Mouse (Mus musculus): ENCODE results near the gene Bcl2l13. TPM values are rescaled to one million over a fixed set of nuclear protein-coding genes. Genes with fewer than 3 reads are reported as not detected.

Gene Bcl2l13
- polyA plus RNA-seq (2015; fragmentation: Nextera tagmentation; extraction: Ambion mirVana), result 12.3 and 14.0 TPM in 2 replicates

DNA sequence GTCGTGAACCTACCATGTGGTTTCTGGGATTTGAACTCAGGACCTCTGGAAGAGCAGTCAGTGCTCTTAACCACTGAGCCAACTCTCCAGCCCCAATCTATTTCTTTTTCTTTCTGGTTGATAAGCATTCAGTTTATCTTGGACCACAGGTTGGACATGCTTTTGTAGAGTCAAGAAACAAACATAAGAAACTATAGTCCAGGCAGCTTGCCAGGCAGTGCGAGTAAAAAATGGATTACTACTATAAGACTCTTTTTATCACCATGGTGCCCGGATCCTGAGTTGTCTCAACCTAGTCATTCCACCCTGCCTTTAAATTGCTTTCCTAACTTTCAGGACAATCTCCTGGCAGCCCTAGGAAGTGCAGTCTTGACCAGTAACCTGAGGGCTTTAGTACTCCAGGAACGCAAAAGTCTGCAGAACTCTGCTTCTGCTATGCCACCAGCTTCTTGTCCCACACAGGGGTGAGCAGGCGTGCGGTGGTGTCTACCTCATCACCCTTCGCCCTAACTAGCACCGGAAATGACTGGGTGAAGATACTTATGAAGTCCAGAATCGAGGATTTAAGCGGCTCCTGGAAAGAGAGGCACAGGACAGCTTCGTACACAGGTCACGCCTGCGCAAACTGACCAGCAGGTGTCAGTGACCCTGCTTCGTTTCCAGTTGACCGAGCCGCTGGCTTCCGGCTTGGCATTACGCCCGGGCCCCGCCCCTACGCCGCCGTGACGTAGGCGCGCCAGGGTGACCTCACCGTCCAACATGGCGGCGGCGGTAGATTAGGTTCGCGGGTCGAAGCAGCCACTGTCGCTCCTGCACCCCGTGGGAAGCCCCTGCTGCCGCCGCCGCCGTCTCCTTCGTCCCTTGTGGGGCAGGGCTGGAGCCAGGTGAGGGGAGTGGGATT is at the start of gene Bcl2l13:
Gene Bcl2l13, plus strand, starts transcription at position 739 of the 901 bp plus-strand sequence.
- 2% methylated on average over 40 of the region's 40 CpGs for WGBS
- ATAC-seq (peak; percentile 94), DNase-seq (ENCODE audit: low spot score) (peak; percentile 94)
- Histone ChIP-seq H3K9ac (replicated peaks; ENCODE audit: low read depth) (peak within 1 kb of the TSS; percentile 96), H3K27me3 (replicated peaks; ENCODE audit: insufficient read depth, low read length) (no peaks in the 10 kb centered on the region), H3K36me3 (ENCODE audit: insufficient read depth, low read length) (no peaks in the 10 kb centered on the region), H3K9me3 (ENCODE audit: low read length) (no peaks in the 10 kb centered on the region), H3K4me2 (replicated peaks; ENCODE audit: low read depth, low read length) (peak within 1 kb of the TSS; percentile 74), H3K4me3 (ENCODE audit: low read depth, low read length) (peak within 1 kb of the TSS; percentile 84), H3K4me1 (ENCODE audit: insufficient read depth, low read depth, low read length) (peaks cover 2% of the 10 kb centered on the region; the same call in 1 of the 2 replicates), H3K27ac (ENCODE audit: low read length) (peak within 1 kb of the TSS; percentile 96)
- TF ChIP-seq EP300 (IDR thresholded peaks at IDR 0.05) (no peak), CTCF (IDR thresholded peaks at IDR 0.05) (peak; percentile 74)

GRCm38 (mm10) chr6:120788068-120788607 is 47.9 kb upstream of the Bcl2l13 start:
- TF ChIP-seq CTCF (IDR thresholded peaks at IDR 0.05) (no peak), EP300 (IDR thresholded peaks at IDR 0.05) (no peak)
- Histone ChIP-seq H3K4me3 (ENCODE audit: low read depth, low read length) (no peak overlapping the region), H3K4me1 (ENCODE audit: insufficient read depth, low read depth, low read length) (no peaks in the 10 kb centered on the region), H3K27me3 (replicated peaks; ENCODE audit: insufficient read depth, low read length) (no peaks in the 10 kb centered on the region), H3K4me2 (replicated peaks; ENCODE audit: low read depth, low read length) (no peak overlapping the region), H3K27ac (ENCODE audit: low read length) (no peak overlapping the region), H3K36me3 (ENCODE audit: insufficient read depth, low read length) (peaks cover 2% of the 10 kb centered on the region; the same call in 1 of the 2 replicates), H3K9ac (replicated peaks; ENCODE audit: low read depth) (no peak overlapping the region), H3K9me3 (ENCODE audit: low read length) (no peaks in the 10 kb centered on the region)
- no peak for DNase-seq (ENCODE audit: low spot score)
- 56% methylated on average over 5 of the region's 5 CpGs for WGBS
- ATAC-seq, result no peak

- TF ChIP-seq CTCF (IDR thresholded peaks at IDR 0.05) (peak; percentile 51), EP300 (IDR thresholded peaks at IDR 0.05) (no peak)
- ATAC-seq (no peak), DNase-seq (ENCODE audit: low spot score) (peak; percentile 52)
- Histone ChIP-seq H3K27ac (ENCODE audit: low read length) (no peak overlapping the region), H3K9ac (replicated peaks; ENCODE audit: low read depth) (no peak overlapping the region), H3K4me1 (ENCODE audit: insufficient read depth, low read depth, low read length) (no peaks in the 10 kb centered on the region), H3K27me3 (replicated peaks; ENCODE audit: insufficient read depth, low read length) (no peaks in the 10 kb centered on the region), H3K36me3 (ENCODE audit: insufficient read depth, low read length) (peaks cover 10% of the 10 kb centered on the region; the same call in 1 of the 2 replicates), H3K4me2 (replicated peaks; ENCODE audit: low read depth, low read length) (no peak overlapping the region), H3K4me3 (ENCODE audit: low read depth, low read length) (no peak overlapping the region), H3K9me3 (ENCODE audit: low read length) (no peaks in the 10 kb centered on the region)
These were observed 47.1 kb upstream of the Bcl2l13 start for GRCm38 (mm10) chr6:120788904-120789303.

DNA sequence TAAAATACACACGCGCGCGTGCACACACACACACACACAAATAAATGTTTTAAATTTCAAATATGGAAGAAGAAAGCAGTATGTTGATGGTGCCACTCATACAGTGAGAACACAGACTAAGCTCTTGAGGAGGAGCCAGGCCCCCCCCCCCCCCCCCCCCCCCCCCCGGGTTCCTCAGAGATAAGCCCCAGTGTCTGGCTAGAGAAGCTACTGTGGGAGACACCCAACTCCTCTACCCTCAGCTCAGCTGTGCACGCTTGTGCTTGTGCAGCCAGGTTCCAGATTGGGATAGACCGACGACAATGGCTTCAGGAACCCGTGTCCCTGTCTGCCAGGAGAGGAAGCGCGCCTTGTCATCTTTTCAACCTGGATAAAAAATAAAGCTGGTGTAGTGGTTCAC is 45.9 kb upstream of the Bcl2l13 start:
- Histone ChIP-seq H3K9ac (replicated peaks; ENCODE audit: low read depth) (no peak overlapping the region), H3K27me3 (replicated peaks; ENCODE audit: insufficient read depth, low read length) (no peaks in the 10 kb centered on the region), H3K4me3 (ENCODE audit: low read depth, low read length) (no peak overlapping the region), H3K4me1 (ENCODE audit: insufficient read depth, low read depth, low read length) (no peaks in the 10 kb centered on the region), H3K27ac (ENCODE audit: low read length) (no peak overlapping the region), H3K4me2 (replicated peaks; ENCODE audit: low read depth, low read length) (no peak overlapping the region), H3K9me3 (ENCODE audit: low read length) (no peaks in the 10 kb centered on the region), H3K36me3 (ENCODE audit: insufficient read depth, low read length) (peaks cover 18% of the 10 kb centered on the region; the same call in 1 of the 2 replicates)
- 79% methylated on average over 11 of the region's 11 CpGs for WGBS
- DNase-seq (ENCODE audit: low spot score) (no peak), ATAC-seq (no peak)
- TF ChIP-seq CTCF (IDR thresholded peaks at IDR 0.05) (no peak), EP300 (IDR thresholded peaks at IDR 0.05) (no peak)

GRCm38 (mm10) chr6:120790717-120791116 is 45.3 kb upstream of the Bcl2l13 start:
- 62% methylated on average over 5 of the region's 5 CpGs for WGBS
- no peaks in the 10 kb centered on the region for H3K27me3 ChIP-seq (replicated peaks; ENCODE audit: insufficient read depth, low read length)

DNA sequence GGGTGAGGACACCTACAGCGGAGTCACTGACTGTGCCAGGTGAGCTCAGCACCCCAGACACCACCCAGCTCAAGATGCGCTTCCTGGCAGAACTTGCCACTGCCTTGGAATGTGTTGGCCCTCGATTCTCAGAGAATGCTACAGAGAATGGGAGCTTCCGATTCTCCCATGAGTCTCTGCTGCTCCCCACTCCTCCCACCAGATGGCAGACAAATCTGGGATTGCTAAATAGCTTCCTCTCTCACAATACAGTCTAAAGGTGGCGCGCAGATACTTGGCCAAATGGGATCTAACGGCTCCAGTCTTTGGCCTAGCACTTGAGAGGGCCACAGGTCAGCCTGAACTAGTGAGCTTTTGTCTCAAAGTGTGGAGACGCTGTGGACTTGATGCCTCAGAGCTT is 43.1 kb upstream of the Bcl2l13 start:
- no peak overlapping the region for H3K9ac ChIP-seq (replicated peaks; ENCODE audit: low read depth)
- H3K4me2 ChIP-seq (replicated peaks; ENCODE audit: low read depth, low read length), result no peak overlapping the region
- no peak for DNase-seq (ENCODE audit: low spot score)
- no peaks in the 10 kb centered on the region for H3K4me1 ChIP-seq (ENCODE audit: insufficient read depth, low read depth, low read length)
- no peak for ATAC-seq
- H3K9me3 ChIP-seq (ENCODE audit: low read length), result no peaks in the 10 kb centered on the region
- TF ChIP-seq EP300 (IDR thresholded peaks at IDR 0.05) (no peak), CTCF (IDR thresholded peaks at IDR 0.05) (peak; percentile 44)
- H3K4me3 ChIP-seq (ENCODE audit: low read depth, low read length), result no peak overlapping the region
- no peak overlapping the region for H3K27ac ChIP-seq (ENCODE audit: low read length)
- H3K36me3 ChIP-seq (ENCODE audit: insufficient read depth, low read length), result peaks cover 32% of the 10 kb centered on the region
- WGBS, result 80% methylated on average over 8 of the region's 8 CpGs
- no peaks in the 10 kb centered on the region for H3K27me3 ChIP-seq (replicated peaks; ENCODE audit: insufficient read depth, low read length)

More at GRCm38 (mm10) chr6:120790717-120791116, 45.3 kb upstream of the Bcl2l13 start:
- Histone ChIP-seq H3K4me2 (replicated peaks; ENCODE audit: low read depth, low read length) (no peak overlapping the region), H3K9me3 (ENCODE audit: low read length) (no peaks in the 10 kb centered on the region), H3K9ac (replicated peaks; ENCODE audit: low read depth) (no peak overlapping the region), H3K36me3 (ENCODE audit: insufficient read depth, low read length) (peaks cover 24% of the 10 kb centered on the region; the same call in 1 of the 2 replicates), H3K27ac (ENCODE audit: low read length) (no peak overlapping the region), H3K4me3 (ENCODE audit: low read depth, low read length) (no peak overlapping the region), H3K4me1 (ENCODE audit: insufficient read depth, low read depth, low read length) (no peaks in the 10 kb centered on the region)
- ATAC-seq (no peak), DNase-seq (ENCODE audit: low spot score) (no peak)
- TF ChIP-seq CTCF (IDR thresholded peaks at IDR 0.05), result no peak
- no peak for TF ChIP-seq EP300 (IDR thresholded peaks at IDR 0.05)
